Mouse (Mus musculus) cerebellum, adult 2 months (tissue): Measurements from ENCODE around the gene Slc2a9. TPM values are rescaled to one million over a fixed set of nuclear protein-coding genes. Genes with fewer than 3 reads are reported as not detected.
A peak's percentile ranks its signal among the peaks of the same experiment; 100 is the strongest.

Source experiments
- DNase-seq, 2 experiments: peaks; one replicate each; pipeline ENCODE4 v3.0.0; 2021
- H3K27ac ChIP-seq: fragments of 200-500 bp; 2 replicates; pipeline ENCODE4 v1.5.1; 2012; ENCODE audit warnings: low read length, control low read depth, inconsistent platforms; ENCODE audit not compliant: insufficient read depth
- H3K27me3 ChIP-seq: fragments of 200-500 bp; 2 replicates; pipeline ENCODE4 v1.6.1; 2012; ENCODE audit warnings: inconsistent platforms, mild to moderate bottlenecking, low read length, moderate library complexity; ENCODE audit not compliant: control insufficient read depth, insufficient read depth
- H3K4me1 ChIP-seq: fragments of 200-500 bp; 2 replicates; pipeline ENCODE4 v1.6.1; 2011; ENCODE audit warnings: low read length; ENCODE audit not compliant: control insufficient read depth, insufficient read depth
- H3K4me3 ChIP-seq: fragments of 200-500 bp; replicated peaks from 2 replicates; pipeline ENCODE3; 2011; ENCODE audit warnings: mild to moderate bottlenecking, low read depth, low read length, control low read depth; ENCODE audit not compliant: insufficient read depth
- CTCF ChIP-seq: fragments of 200-500 bp; IDR thresholded peaks from 2 replicates; pipeline ENCODE4 v1.5.1; 2011; ENCODE audit warnings: low read depth, mild to moderate bottlenecking, control low read depth, low read length, moderate library complexity, borderline replicate concordance; ENCODE audit not compliant: insufficient read depth
- POLR2A ChIP-seq: fragments of 200-500 bp; IDR thresholded peaks from 2 replicates; pipeline ENCODE4 v1.6.1; 2011; ENCODE audit warnings: low read length, control low read depth, borderline replicate concordance; ENCODE audit not compliant: insufficient read depth
- WGBS: fragments of 180-500 bp; shearing (Covaris S2); methylation state at CpG from one replicate; pipeline ENCODE4 v1.1.7; 2018; 5-methylcytosine and 5-hydroxymethylcytosine counted together
- polyA plus RNA-seq: library from polyadenylated mRNA; depleted of rRNA; stranded (reverse); fragments of >200 nt; gene quantifications from 2 replicates; pipeline ENCODE4 v1.2.3, GENCODE M21; 2012

The Slc2a9 gene
- polyA plus RNA-seq, 1 experiment, result 1.6 TPM

GRCm38 (mm10) chr5:38446316-38446975, 56.5 kb downstream of the Slc2a9 start:
- H3K4me1 ChIP-seq, result peaks cover 13% of the 10 kb centered on the region
- no peaks in the 10 kb centered on the region for H3K27me3 ChIP-seq
- H3K27ac ChIP-seq, result 0 out of 2 replicates have a peak overlapping the region, but pooled peaks have one; percentile 3
- peak; percentile 60 to 78 for DNase-seq
- WGBS, result 24% methylated on average over 14 of the region's 14 CpGs
- no peak overlapping the region for H3K4me3 ChIP-seq
- TF ChIP-seq CTCF (no peak; the same call in 1 of the 2 replicates), POLR2A (no peak)

GRCm38 (mm10) chr5:38441088-38441839, 61.7 kb downstream of the Slc2a9 start:
- 51% methylated on average over 10 of the region's 10 CpGs for WGBS
- DNase-seq, result peak; percentile 30 to 33
- Histone ChIP-seq H3K4me1 (peaks cover 21% of the 10 kb centered on the region), H3K4me3 (no peak overlapping the region), H3K27me3 (no peaks in the 10 kb centered on the region), H3K27ac (peak overlapping the region; percentile 47)
- TF ChIP-seq POLR2A (no peak), CTCF (no peak)

GRCm38 (mm10) chr5:38440252-38441005, 62.5 kb downstream of the Slc2a9 start:
- peak; percentile 63 to 81 for DNase-seq
- whole genome bisulfite sequencing, result 18% methylated on average over 9 of the region's 9 CpGs

GRCm38 (mm10) chr5:38436681-38437080, 66.3 kb downstream of the Slc2a9 start:
- no peak overlapping the region for H3K4me3 ChIP-seq
- no peak overlapping the region for H3K27ac ChIP-seq
- 93% methylated on average over 11 of the region's 11 CpGs for WGBS
- no peak for DNase-seq
- peaks cover 16% of the 10 kb centered on the region for H3K4me1 ChIP-seq
- TF ChIP-seq POLR2A (no peak), CTCF (no peak)
- no peaks in the 10 kb centered on the region for H3K27me3 ChIP-seq

More at GRCm38 (mm10) chr5:38440252-38441005, 62.5 kb downstream of the Slc2a9 start:
- Histone ChIP-seq H3K4me3 (no peak overlapping the region), H3K27me3 (no peaks in the 10 kb centered on the region), H3K4me1 (peaks cover 16% of the 10 kb centered on the region), H3K27ac (peak overlapping the region; percentile 36; the same call in 1 of the 2 replicates)
- TF ChIP-seq POLR2A (no peak), CTCF (no peak)

- peaks cover 4% of the 10 kb centered on the region for H3K4me1 ChIP-seq
- no peaks in the 10 kb centered on the region for H3K27me3 ChIP-seq
- no peak overlapping the region for H3K4me3 ChIP-seq
- 57% methylated on average over 3 of the region's 3 CpGs for WGBS
- DNase-seq, result no peak
- no peak overlapping the region for H3K27ac ChIP-seq
- TF ChIP-seq CTCF (no peak), POLR2A (no peak)
Measured at GRCm38 (mm10) chr5:38434875-38435274, 68.1 kb downstream of the Slc2a9 start.

GRCm38 (mm10) chr5:38431201-38431600, 71.7 kb downstream of the Slc2a9 start:
- no peak overlapping the region for H3K4me3 ChIP-seq
- TF ChIP-seq POLR2A (no peak), CTCF (no peak)
- DNase-seq, result no peak
- H3K4me1 ChIP-seq, result no peaks in the 10 kb centered on the region; the same call in 1 of the 2 replicates
- no peak overlapping the region for H3K27ac ChIP-seq
- 89% methylated on average over 7 of the region's 7 CpGs for WGBS
- no peaks in the 10 kb centered on the region for H3K27me3 ChIP-seq

GRCm38 (mm10) chr5:38429106-38429505, 73.8 kb downstream of the Slc2a9 start:
- H3K27me3 ChIP-seq, result no peaks in the 10 kb centered on the region
- DNase-seq, result no peak
- 79% methylated on average over 6 of the region's 6 CpGs for WGBS
- no peak overlapping the region for H3K4me3 ChIP-seq
- H3K27ac ChIP-seq, result no peak overlapping the region
- H3K4me1 ChIP-seq, result no peaks in the 10 kb centered on the region
- no peak for TF ChIP-seq CTCF
- TF ChIP-seq POLR2A, result no peak

GRCm38 (mm10) chr5:38427757-38428156, 75.2 kb downstream of the Slc2a9 start:
- H3K4me1 ChIP-seq, result no peaks in the 10 kb centered on the region
- WGBS, result 80% methylated on average over 5 of the region's 5 CpGs
- H3K27me3 ChIP-seq, result no peaks in the 10 kb centered on the region
- H3K27ac ChIP-seq, result no peak overlapping the region
- no peak for DNase-seq
- no peak overlapping the region for H3K4me3 ChIP-seq
- no peak for TF ChIP-seq CTCF
- no peak for TF ChIP-seq POLR2A
